Mouse (Mus musculus): ENCODE data around the gene Cfap45.

DNA sequence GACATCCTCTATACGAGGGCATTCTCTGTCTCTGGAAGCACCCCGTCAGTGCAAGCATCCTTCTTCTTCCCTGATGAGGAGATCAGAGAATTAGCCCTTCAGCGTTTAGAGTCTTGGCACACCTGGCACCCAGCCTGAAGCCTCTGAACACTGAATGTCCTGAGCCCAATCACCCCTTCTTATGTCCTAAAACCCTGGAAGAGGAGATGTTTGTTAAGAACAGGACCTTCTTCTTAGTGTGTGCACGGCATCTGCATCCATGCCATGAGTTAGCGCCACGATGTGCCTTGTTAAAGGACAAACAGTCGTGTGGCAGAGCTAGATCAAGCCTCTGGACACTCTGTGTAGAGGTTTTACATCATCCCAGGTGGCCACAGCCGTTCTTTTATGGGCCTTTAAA is 61.8 kb downstream of the Cfap45 start:
- TF ChIP-seq GATA1 (IDR thresholded peaks at IDR 0.05; ENCODE audit: borderline replicate concordance, low read length) (no peak), FLI1 (IDR thresholded peaks at IDR 0.05; ENCODE audit: low read length) (no peak)
